Mouse (Mus musculus) T-cell, adult 2 months (primary cell): ENCODE measurements around the gene Mtf1.

Experiments
- DNase-seq: peaks from one replicate; pipeline ENCODE4 v3.0.0; 2022; ENCODE audit warnings: low spot score

The Mtf1 gene

DNA sequence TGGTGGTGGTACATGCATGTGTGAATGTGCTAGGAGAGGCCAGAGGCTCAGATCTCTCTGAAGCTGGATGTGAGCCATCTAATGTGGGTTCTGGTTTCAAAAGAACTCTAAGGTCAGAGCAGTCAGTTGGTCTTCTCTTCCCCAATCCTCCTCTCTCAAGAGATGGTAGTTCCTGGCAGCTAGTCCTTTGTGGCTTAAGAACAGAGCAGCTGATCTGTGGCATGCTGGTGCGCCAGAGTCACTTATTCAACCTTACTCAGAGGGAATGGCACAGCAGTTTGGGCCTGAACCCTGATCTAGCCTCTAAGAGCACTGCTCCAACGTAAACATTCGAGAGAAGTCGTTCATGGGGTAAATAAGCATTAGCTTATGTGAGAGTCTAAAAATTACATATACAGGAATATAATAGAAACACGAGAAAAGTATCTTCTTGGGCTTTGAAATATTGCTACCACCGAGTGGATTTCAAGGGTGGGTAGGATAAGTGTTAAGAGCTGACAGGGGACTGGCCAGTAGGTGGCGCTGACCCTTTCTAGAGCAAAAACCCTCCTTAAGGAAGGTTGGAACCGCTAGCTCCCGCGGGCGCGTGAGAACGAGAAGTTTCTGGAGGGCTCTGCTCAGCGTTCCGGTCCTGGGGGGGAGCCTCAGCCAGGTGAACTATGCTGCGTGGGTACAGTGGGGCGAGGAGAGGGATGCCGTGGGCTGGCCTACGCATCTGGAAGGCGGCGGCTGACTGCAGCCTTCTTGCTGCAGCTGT is at the start of gene Mtf1:
Gene Mtf1 (plus strand): TSS at position 553 of the 757 bp plus-strand sequence.
- peak; percentile 81 for DNase-seq

DNA sequence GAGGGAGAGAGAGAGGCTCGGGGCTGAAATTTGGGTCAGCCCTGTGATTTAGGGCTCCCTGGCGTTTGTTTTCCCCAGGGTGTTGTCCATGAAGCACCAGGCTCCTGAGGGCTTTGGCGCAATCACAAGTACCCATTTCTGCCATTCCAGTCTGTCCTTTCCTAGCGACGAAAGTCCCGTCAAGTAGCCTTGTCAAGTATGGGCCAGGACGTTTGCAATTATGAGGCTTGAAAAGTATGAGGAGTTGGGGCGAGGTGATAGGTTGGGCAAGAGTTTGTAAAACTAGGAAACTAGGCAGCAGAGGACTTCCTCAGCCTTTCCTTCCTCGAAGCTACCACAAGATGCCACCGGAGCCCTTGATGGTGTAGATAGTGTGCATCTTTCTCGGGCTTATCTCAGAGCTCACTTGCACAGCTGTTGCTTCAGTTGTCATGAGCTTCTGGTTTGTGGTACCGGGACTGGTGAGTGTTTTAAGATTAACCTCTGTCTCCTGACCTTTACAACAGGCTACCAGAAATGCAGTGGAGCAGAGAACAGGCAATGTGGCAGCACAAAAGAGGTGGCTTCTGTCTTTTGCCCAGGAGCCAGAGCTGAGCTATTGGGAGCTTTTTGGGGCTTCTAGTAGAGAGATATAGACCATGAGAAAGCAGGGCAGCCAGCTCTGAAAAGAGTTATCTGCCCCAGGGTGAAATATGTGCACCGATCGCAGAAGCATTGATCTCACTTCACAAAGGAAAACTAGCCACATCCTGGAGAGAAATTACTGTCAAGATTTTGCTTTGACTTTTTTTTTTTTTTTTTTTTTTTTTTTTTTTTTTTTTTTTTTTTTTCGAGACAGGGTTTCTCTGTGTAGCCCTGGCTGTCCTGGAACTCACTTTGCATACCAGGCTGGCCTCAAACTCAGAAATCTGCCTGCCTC is 49.4 kb upstream of the Mtf1 start:
- peak; percentile 63 for DNase-seq

DNA sequence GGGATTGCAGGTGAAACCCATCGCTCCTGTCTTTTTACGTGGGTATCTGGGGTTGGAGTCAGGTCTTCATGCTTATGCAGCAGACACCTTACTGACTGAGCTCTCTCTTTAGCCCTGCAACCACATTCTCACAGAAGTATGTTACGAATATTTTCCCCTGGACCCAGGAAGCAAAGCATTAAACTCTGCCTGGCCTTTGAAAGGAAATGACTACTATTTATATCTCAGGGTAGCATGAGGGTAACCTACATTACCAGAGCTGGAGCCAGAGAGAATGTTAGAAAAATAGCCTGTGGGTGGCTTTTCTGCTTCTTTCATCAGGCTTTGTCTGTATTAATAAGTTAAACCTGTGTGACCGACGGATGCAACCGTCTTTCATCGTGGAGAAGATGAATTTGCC is 46.4 kb upstream of the Mtf1 start:
- DNase-seq = no peak

DNA sequence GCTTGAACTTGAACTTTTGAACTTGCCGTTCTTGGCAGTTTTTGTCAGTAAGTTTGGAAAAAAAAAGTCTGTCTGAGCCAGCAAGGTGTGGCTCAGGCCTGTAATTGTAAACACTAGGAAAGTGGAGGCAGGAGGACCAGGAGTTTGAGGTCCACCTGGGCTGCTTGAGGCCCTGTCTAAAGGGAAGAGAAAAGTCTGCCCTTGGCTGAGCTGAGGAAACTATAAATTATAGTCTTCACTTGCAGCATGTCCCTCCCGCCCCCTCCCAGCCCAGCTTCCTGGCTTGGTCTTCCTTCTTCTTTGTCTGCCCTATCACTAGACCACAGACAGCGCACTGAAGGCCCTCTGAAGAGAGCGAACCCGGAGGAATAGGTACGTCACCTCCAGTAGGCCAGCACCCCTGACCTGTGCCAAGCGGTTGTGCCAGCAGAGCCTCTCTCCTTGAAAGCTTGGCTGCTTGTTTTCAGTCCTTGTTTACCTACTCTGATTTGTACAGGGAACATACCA is 42.5 kb upstream of the Mtf1 start:
- DNase-seq = peak; percentile 38

DNA sequence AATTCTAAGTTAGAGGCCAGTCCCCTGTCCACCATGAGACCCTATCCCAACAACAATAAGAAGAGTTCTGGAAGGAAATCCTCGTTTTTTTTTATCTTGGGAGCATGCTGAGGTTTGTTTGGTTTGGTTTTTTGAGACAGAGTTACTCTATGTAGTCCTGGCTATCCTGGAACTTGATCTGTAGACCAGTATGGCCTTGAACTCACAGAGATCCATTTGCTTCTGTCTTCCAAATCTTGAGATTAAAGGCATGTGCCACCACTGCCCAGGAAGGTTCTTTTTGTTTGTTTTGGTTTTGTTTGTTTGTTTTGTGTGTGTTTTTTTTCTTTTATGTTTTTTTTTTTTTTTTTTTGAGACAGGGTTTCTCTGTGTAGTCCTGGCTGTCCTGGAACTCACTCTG is 40.7 kb upstream of the Mtf1 start:
- no peak for DNase-seq

DNA sequence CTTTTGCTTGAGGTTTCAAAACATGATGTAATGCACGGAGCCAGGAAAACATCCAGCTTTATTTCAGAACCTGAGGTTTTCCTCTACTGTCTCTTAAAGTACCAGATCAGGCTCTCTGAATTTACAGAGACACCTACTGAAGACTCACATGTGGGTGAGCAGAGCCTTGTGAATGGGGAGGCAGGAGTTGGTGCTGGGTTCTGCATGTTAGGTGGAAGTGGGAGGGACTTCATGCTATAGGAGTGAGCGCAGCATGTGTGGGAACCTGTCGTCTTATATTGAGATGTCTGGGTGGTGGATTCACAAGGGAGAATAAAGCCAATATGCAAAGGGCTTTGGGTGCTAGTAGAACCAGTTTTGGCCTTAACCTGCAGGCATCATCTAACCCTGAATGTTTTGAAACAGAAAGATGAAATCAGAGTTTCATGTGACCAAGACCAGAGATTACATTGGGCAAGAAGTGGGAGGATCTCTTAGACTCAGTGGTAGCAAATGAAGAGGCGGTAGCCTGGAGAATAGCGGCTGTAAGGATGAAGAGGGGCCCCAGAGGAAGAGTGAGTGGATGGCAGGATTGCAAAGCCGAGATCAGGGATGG is 38.9 kb upstream of the Mtf1 start:
- DNase-seq = no peak

DNA sequence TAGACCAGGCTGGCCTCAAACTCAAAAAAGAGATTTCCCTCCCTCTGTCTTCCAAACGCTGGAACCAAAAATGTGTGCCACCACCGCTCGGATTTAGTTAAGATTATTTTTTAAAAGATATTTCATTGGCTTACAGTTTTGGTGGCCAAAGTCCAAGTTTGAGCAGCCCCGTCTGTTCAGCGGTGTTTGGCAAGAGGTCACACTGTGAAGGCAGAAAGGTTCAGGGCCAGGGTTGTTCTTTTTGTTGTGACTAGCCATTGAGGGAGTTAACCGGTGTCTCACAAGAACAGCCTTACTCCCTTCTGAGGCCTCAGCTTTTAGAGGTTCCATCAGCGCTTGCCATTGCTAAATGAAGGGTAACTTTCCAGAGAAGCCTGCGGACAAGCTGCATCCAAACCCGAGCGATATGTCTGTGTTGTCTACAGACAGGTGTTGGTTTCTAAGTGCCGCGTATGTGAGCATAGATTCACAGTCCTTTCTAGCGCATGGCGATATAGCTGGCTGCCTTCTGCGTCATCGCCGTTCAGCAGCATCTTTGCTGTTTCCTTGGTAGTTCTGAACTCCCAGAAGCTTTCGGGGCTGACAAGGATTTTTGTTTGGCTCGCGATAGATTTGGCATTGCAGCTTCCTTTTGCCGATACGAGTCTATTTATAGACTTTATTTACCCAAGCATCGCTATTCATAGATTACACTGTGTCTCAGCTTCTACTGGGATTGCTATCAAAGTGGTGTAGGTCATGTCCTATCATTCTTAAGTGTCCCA is 35.9 kb upstream of the Mtf1 start:
- DNase-seq = no peak

DNA sequence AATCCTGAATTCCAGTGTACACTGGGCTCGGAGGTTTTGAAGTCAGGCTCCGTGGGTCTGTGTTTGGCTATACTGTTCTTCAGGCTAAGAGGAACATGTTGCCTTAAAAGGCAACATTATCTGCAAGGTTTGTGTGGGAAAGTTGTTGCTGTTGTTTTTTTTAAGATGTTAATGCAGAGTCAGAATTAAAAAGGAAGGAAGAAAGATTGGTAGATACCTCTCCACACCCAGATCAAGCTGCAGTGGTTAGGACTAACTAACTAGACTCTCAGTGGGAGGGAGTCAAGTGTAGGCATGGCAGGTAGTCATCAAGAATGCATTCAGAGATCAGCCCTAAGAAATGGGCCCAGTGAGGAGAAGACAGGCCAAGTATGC is 35.4 kb upstream of the Mtf1 start:
- DNase-seq = no peak

DNA sequence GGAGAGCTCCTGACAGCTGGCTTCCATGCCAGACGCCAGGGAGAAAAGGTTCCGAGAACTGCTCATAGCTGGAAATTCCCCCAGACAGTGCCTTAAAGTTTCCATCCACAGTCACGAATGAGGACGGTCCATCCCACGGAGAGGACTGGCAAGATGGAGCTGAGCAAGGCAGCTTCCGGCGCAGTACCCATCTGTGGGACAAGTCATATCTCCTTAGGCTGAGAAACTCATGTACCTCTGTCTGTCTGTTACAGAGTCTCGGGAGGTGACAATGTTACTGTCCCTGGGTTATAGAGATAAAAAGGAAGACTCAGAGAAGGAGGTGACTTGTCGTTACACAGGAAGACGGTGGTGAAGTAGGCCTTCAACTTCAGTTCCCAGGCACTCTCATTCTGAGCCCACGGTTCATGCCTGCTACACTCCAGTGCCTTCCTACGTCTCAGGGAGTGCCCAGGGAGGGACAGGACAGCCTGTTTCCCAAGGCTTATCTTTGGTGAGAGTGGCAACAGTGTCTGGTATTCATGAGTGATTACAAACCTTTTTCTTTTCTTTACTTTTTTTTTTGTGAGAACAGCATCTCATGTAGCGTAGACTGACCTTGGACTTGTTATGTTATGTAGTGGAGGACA is 32.8 kb upstream of the Mtf1 start:
- DNase-seq = no peak

DNA sequence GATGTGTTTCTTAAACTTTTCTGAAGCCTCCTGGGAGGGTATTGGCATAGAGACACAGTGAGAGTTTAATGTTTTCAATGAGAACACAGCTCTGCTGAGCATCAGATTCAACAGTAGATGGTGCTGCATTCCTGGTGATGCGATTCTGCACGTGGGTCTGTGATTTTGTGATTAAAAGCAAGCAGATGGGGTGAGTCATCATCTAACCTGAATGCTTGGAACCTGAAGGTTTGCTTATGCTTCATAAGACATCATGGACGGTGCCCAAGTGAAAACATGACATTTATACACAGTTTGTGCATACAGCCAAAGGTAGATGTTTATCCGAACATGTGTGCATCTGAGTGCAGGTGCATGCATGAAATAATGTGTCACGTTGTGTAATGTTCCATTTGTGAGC is 31.3 kb upstream of the Mtf1 start:
- DNase-seq = no peak

DNA sequence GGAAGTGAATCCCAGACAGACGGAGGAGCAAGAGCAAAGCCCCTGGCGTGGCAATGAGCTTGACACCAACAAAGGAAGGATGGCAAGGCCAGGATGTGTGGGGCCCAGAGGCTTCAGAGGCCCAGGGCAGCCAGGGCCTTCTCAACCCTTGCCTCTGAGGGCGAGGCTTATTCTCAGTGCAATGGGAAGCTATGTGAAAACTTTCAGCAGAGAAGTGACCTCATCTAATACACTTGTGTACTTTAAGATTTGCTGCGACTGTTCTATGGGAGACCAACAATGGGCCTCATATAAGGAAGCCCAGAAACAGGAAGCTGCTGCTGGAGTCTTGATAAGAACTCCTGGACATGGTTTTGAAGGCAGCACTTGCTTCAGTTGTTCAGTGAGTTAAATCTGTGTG is 29.8 kb upstream of the Mtf1 start:
- no peak for DNase-seq

DNA sequence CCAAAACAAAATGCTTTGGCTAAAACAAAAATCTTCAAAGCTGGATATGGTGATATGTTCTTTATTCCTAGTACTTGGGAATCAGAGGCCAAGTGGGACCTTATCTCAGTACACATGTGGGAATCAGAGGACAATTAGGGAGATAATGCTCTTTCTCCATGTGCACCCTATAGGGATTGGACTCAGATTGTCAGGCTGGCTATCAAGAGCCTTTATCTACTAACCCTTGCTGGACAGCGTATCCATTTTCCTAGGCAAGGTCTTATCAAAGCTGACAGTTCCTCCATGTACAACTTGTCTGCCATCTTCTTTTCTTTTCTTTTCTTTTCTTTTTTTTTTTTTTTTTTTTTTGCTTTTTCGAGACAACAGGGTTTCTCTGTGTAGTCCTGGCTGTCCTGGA is 28.5 kb upstream of the Mtf1 start:
- no peak for DNase-seq

DNA sequence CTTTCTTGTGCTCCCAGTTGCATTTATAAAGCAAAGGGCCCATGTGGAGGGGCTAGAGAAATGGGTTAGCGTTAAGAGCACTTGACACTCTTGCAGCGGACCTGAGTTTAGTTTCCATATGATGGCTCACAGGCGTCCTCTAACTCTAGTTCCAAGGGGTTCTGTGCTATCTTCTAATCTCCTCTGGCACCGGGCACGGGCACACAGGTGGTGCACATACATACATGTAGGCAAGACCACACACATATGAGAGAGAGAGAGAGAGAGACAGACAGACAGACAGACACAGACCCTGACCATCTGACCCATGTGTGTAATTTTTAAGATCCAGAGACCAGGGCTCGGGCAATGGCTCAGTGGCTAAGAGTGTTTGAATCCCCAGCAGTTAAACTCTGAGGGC is 27.9 kb upstream of the Mtf1 start:
- no peak for DNase-seq

DNA sequence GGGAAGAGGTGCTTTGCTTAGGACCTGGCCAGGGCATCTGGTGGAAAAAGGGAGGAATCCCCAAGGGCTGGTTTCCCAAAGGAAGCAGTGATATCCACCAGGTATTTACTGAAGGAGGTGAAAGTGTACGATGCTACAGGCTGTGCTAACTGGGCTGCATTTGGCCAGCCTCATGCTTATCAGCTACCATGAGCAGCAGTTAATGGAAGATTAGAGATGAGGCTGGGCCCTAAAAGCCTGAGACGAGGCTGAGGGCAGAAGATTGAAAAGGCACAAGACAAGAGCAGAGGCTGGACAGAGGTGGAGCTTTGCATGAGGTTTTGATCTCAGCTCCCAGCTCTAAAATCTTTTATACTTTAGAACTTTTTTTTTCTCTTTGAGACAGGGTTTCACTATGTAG is 27.5 kb upstream of the Mtf1 start:
- no peak for DNase-seq

DNA sequence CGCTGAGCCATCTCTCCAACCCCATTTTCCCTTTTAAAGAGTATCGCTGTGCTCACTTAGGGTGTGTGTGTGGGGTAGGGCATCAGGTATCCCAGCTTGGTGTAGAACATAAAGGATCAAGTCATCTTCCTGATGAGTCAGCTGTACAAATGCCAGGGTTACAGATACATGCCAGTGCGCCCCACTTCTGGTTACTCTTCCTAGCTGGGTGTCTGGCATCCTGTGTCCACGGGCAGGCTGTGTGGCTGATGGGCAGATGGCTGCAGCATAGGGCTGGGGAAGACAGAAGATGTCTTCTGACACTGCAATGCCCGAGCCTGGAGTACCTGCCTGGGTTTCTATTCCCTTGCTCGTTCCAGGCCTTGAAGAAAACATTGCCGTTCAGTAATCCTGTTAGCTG is 20.5 kb upstream of the Mtf1 start:
- DNase-seq = no peak

DNA sequence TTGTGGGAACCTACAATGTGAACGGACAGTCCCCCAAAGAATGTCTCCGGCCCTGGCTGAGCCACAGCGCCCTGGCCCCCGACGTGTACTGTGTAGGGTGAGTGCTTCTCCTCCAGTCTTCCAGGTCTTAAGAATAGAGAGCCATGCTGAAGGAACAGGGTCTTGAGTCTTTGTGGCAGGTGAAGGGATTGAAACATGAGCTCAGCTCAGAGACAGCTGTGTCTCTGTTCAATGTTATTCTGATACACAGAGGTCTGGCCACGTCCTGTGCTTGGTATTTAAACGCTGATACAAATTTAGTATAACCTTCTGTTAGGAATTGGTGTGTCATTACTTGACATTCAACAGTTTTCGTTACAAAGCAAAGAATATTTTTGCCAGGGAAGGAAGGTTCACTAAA is 19.5 kb upstream of the Mtf1 start:
- no peak for DNase-seq

DNA sequence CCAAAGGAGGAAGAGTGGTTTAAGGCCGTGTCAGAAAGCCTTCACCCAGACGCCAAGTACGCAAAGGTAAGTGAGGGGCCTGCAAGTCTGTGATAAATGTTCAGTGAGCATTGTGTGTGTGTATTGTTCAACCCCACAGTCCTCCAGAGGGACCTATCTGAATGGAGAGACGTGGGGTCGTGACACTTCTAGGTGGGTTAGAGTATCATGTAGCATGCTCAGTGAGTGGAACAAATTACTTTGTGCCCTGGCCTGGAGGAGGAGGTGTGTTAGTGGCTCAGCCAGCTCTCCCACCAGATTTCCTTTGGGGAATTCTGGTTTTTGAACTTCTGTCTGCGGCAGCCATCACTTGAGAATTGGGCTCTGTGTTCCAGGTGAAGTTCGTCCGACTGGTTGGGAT is 18.0 kb upstream of the Mtf1 start:
- no peak for DNase-seq

DNA sequence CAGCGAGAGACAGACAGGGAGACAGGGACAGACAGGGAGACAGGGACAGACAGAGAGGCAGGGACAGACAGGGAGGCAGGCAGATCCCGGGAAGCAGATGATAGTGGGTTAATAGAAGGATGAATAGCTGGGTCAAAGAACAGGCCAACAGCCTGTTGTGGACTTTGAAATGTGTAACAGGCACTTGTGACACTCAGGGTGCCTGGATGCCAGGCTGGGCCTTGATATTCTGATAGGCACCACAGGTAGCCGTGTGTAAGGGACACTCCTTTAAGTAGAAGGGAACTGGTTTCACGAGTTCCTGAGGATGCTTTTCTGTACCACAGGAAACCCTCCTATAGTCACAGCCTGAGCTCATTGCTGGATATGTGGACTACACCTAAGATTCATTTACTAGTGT is 11.9 kb upstream of the Mtf1 start:
- DNase-seq = no peak

DNA sequence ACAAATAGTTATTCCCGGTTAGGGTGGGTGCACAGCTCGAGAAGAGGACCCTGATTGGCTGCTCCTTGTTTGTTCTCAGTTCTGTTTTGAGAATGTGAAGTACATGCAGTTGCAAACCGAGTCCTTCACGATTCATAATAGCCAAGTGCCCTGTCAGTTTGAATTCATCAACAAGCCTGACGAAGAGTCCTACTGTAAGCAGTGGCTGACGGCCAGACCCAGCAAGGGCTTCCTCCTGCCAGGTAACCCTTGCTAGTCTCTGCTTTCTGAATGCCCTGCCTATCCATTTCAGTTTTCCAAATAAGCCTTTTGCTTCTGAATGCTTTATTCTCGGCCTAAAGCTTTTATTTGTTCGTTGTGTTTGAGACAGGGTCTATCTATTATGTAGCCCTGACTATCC is 9.8 kb upstream of the Mtf1 start:
- no peak for DNase-seq

DNA sequence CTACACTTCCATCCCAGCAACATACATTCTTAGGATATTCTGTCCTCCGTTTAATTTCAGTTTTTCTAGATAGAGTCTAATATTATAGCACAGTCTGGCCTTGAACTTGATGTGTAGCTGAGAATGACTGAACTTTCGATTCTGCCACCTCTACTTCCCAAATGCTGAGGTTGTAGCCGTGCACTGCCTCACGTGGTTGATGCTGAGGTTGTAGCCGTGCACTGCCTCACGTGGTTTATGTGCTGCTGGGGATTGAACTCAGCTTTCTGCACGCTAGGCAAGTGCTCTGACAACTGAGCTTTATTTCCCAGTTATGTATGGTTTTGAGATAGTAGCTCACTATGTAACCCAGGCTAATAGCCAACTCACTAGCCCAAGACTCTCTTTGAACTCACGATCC is 5.8 kb upstream of the Mtf1 start:
- no peak for DNase-seq

DNA sequence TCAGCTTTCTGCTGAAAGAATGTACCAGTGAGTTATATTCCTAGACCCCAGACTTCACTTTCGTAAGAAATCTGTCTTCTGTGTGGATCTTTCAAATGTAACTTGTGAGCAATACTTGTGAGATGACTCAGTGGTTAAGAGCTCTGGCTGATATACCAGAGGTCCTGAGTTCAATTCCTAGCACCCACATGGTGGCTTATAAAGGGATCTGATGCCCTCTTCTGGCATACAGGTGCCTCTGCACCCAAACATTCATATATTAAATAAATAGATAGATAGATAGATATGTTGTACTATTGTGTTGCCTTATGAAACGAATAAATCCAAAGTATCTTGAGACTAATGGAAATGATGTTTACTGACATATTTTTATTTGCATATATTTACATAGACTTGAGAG is 5.0 kb upstream of the Mtf1 start:
- no peak for DNase-seq
